ENCODE assay signal across 8 mouse cellular contexts in genomic region chr10:111107387-111107786, GRCm38 (mm10). TPM values are rescaled to one million over a fixed set of nuclear protein-coding genes. Genes with fewer than 3 reads are reported as not detected.
A peak's percentile ranks its signal among the peaks of the same experiment; 100 is the strongest.
DNase-seq lines count a peak whose midpoint lies in the region; ATAC-seq lines count a peak whose summit lies in the region.

No protein-coding gene starts in this region.

- DNase-seq in heart, adult 8-10 months (ENCODE audit: low spot score) = peak; percentile 59
- no peak for DNase-seq in heart, adult 11 months
- DNase-seq in CD8-positive naive resting alpha-beta T cell, adult 2 months (ENCODE audit: low read depth in 2 of 2, low spot score in 2 of 2) = peak; percentile 70 to 81
- DNase-seq in c-Kit-positive CD71-positive TER-119-negative erythroid progenitor cells, embryonic 14.5 days (ENCODE audit: low read depth) = peak; percentile 59
- DNase-seq in gastrocnemius, postnatal 10 days = peak; percentile 54
- peak; percentile 42 to 64 for DNase-seq in left cerebral cortex, adult 8-10 months (ENCODE audit: low spot score in 2 of 2)
- DNase-seq in spleen, postnatal 4 days (ENCODE audit: low spot score in 2 of 2) = peak; percentile 71 to 86

- ATAC-seq in megakaryocyte progenitor cell, adult 5-6 weeks (replicated peaks; ENCODE audit: poor library complexity) = peak; percentile 63

RNA-seq across cellular contexts. Expression of gene Osbpl8, which starts 57.2 kb away (rescaled TPM):
- 10 to 100 TPM; 73.3 to 89.1 (median 83.0) TPM for total RNA-seq in heart, adult 8-10 months (2022)
- total RNA-seq in gastrocnemius, postnatal 10 days (2021) = 10 to 100 TPM; 17.5 to 20.2 TPM
- 100 to 1,000 TPM in 1 of 4 experiments, 10 to 100 TPM in 3; 78.0 to 100 (median 84.6) TPM for total RNA-seq in left cerebral cortex, adult 8-10 months (2022)
- total RNA-seq in megakaryocyte progenitor cell, adult 5-6 weeks (2015) = 73.2 and 80.2 TPM in 2 replicates
- total RNA-seq in megakaryocyte progenitor cell, adult 5-6 weeks (2017) = 90.9 and 125 TPM in 2 replicates
